Mouse (Mus musculus) forebrain, embryonic 12.5 days (tissue): ENCODE results near the gene Gm11985. TPM values are rescaled to one million over a fixed set of nuclear protein-coding genes. Genes with fewer than 3 reads are reported as not detected.

Experiments used
- ATAC-seq: fragments of 200-750 bp; cut with Nextera tagmentation; 2 replicates; pipeline ENCODE4 v1.8.0; 2017; ENCODE audit warnings: moderate TSS enrichment; ENCODE audit not compliant: low FRiP score
- H3K27ac ChIP-seq: fragments of 300-500 bp; sonication (generic); 2 replicates; pipeline ENCODE4 v1.5.1; 2016; ENCODE audit warnings: mild to moderate bottlenecking
- H3K27me3 ChIP-seq: fragments of 300-500 bp; sonication (generic); 2 replicates; pipeline ENCODE4 v1.6.1; 2016; ENCODE audit warnings: mild to moderate bottlenecking
- H3K36me3 ChIP-seq: fragments of 300-500 bp; sonication (generic); replicated peaks from 2 replicates; pipeline ENCODE4 v1.6.1; 2016; ENCODE audit warnings: mild to moderate bottlenecking
- H3K4me1 ChIP-seq: fragments of 300-500 bp; sonication (generic); 2 replicates; pipeline ENCODE4 v1.6.1; 2016
- H3K4me2 ChIP-seq: fragments of 300-500 bp; sonication (generic); 2 replicates; pipeline ENCODE4 v1.6.1; 2016; ENCODE audit warnings: mild to moderate bottlenecking, moderate library complexity
- H3K4me3 ChIP-seq: fragments of 300-500 bp; sonication (generic); replicated peaks from 2 replicates; pipeline ENCODE4 v1.5.1; 2016; ENCODE audit warnings: mild to moderate bottlenecking
- H3K9ac ChIP-seq: fragments of 300-500 bp; sonication (generic); 2 replicates; pipeline ENCODE4 v1.6.1; 2016; ENCODE audit warnings: mild to moderate bottlenecking
- H3K9me3 ChIP-seq: fragments of 300-500 bp; sonication (generic); 2 replicates; pipeline ENCODE4 v1.6.1; 2016
- WGBS: fragments of 180-500 bp; shearing (Covaris S2); methylation state at CpG from one replicate; pipeline ENCODE4 v1.1.7; 2016; 5-methylcytosine and 5-hydroxymethylcytosine counted together
- polyA plus RNA-seq: library from polyadenylated mRNA; unstranded; fragments of >200 nt; fragmentation: Nextera tagmentation; extraction: Ambion mirVana; gene quantifications from 2 replicates; pipeline ENCODE4 v1.2.1, GENCODE M21; 2016

Gene Gm11985
- polyA plus RNA-seq, 1 experiment from 2014 or later = not detected

- no peak overlapping the region for H3K9ac ChIP-seq
- no peaks in the 10 kb centered on the region for H3K36me3 ChIP-seq
- peaks cover 12% of the 10 kb centered on the region for H3K4me1 ChIP-seq
- no peak overlapping the region for H3K4me2 ChIP-seq
- no peaks in the 10 kb centered on the region for H3K27me3 ChIP-seq
- no peak overlapping the region for H3K27ac ChIP-seq
- no peak overlapping the region for H3K4me3 ChIP-seq
- 92% methylated on average over 19 of the region's 19 CpGs for WGBS
- no peak for ATAC-seq
- no peaks in the 10 kb centered on the region for H3K9me3 ChIP-seq
Measured at GRCm38 (mm10) chr11:7198006-7198405, 9.6 kb upstream of the Gm11985 start.

GRCm38 (mm10) chr11:7197491-7197941 is 9.1 kb upstream of the Gm11985 start, which contains the start of gene Igfbp1:
TSS of gene Igfbp1 (plus strand) at chr11:7197782.
- no peak within 1 kb of the TSS for H3K9ac ChIP-seq
- no peak within 1 kb of the TSS for H3K4me3 ChIP-seq
- H3K36me3 ChIP-seq = no peaks in the 10 kb centered on the region
- WGBS = 20% methylated on average over 12 of the region's 12 CpGs
- no peak within 1 kb of the TSS for H3K27ac ChIP-seq
- H3K9me3 ChIP-seq = no peaks in the 10 kb centered on the region
- H3K4me2 ChIP-seq = no peak within 1 kb of the TSS
- H3K27me3 ChIP-seq = no peaks in the 10 kb centered on the region
- ATAC-seq = no peak
- peaks cover 12% of the 10 kb centered on the region for H3K4me1 ChIP-seq

- H3K9me3 ChIP-seq = no peaks in the 10 kb centered on the region
- 91% methylated on average over 4 of the region's 4 CpGs for WGBS
- H3K27me3 ChIP-seq = no peaks in the 10 kb centered on the region
- H3K4me1 ChIP-seq = peaks cover 12% of the 10 kb centered on the region
- ATAC-seq = no peak
- H3K36me3 ChIP-seq = no peaks in the 10 kb centered on the region
- H3K9ac ChIP-seq = no peak overlapping the region
- H3K4me2 ChIP-seq = no peak overlapping the region
- H3K27ac ChIP-seq = no peak overlapping the region
- no peak overlapping the region for H3K4me3 ChIP-seq
Measured at GRCm38 (mm10) chr11:7195312-7195685, 6.9 kb upstream of the Gm11985 start.

GRCm38 (mm10) chr11:7194432-7195311 is 6.3 kb upstream of the Gm11985 start:
- H3K4me3 ChIP-seq = no peak overlapping the region
- H3K4me1 ChIP-seq = peaks cover 12% of the 10 kb centered on the region
- 95% methylated on average over 10 of the region's 10 CpGs for WGBS
- ATAC-seq = no peak
- no peak overlapping the region for H3K27ac ChIP-seq
- H3K9me3 ChIP-seq = no peaks in the 10 kb centered on the region
- H3K4me2 ChIP-seq = no peak overlapping the region
- H3K9ac ChIP-seq = no peak overlapping the region
- no peaks in the 10 kb centered on the region for H3K36me3 ChIP-seq
- no peaks in the 10 kb centered on the region for H3K27me3 ChIP-seq

- ATAC-seq = no peak
- no peaks in the 10 kb centered on the region for H3K36me3 ChIP-seq
- H3K4me1 ChIP-seq = peaks cover 12% of the 10 kb centered on the region
- H3K27ac ChIP-seq = no peak overlapping the region
- H3K4me3 ChIP-seq = no peak overlapping the region
- H3K9ac ChIP-seq = no peak overlapping the region
- WGBS = 79% methylated on average over 9 of the region's 9 CpGs
- H3K9me3 ChIP-seq = no peaks in the 10 kb centered on the region
- no peaks in the 10 kb centered on the region for H3K27me3 ChIP-seq
- H3K4me2 ChIP-seq = no peak overlapping the region
Measured at GRCm38 (mm10) chr11:7193134-7193533, 4.8 kb upstream of the Gm11985 start.

- H3K4me1 ChIP-seq = peaks cover 8% of the 10 kb centered on the region; the same call in 1 of the 2 replicates
- no peak overlapping the region for H3K4me2 ChIP-seq
- no peaks in the 10 kb centered on the region for H3K36me3 ChIP-seq
- no peak overlapping the region for H3K27ac ChIP-seq
- H3K9ac ChIP-seq = no peak overlapping the region
- no peaks in the 10 kb centered on the region for H3K27me3 ChIP-seq
- H3K9me3 ChIP-seq = no peaks in the 10 kb centered on the region
- WGBS = 76% methylated on average over 6 of the region's 6 CpGs
- ATAC-seq = no peak
- no peak overlapping the region for H3K4me3 ChIP-seq
Measured at GRCm38 (mm10) chr11:7192710-7193109, 4.3 kb upstream of the Gm11985 start.

GRCm38 (mm10) chr11:7187472-7187871 is 897 bp downstream of the Gm11985 start:
- no peaks in the 10 kb centered on the region for H3K9me3 ChIP-seq
- H3K4me2 ChIP-seq = no peak overlapping the region
- no peak overlapping the region for H3K4me3 ChIP-seq
- H3K9ac ChIP-seq = no peak overlapping the region
- no peaks in the 10 kb centered on the region for H3K36me3 ChIP-seq
- 0 out of 2 replicates have a peak, but pooled peaks cover 11% of the 10 kb centered on the region for H3K27me3 ChIP-seq
- 62% methylated on average over 8 of the region's 8 CpGs for WGBS
- H3K27ac ChIP-seq = no peak overlapping the region
- ATAC-seq = no peak
- peaks cover 10% of the 10 kb centered on the region for H3K4me1 ChIP-seq

GRCm38 (mm10) chr11:7184420-7184819 is 3.9 kb downstream of the Gm11985 start:
- H3K36me3 ChIP-seq = no peaks in the 10 kb centered on the region
- H3K9me3 ChIP-seq = no peaks in the 10 kb centered on the region
- no peak overlapping the region for H3K9ac ChIP-seq
- H3K4me2 ChIP-seq = no peak overlapping the region
- ATAC-seq = no peak
- no peak overlapping the region for H3K27ac ChIP-seq
- H3K4me1 ChIP-seq = peaks cover 15% of the 10 kb centered on the region
- WGBS = 31% methylated on average over 1 of the region's 1 CpGs
- H3K4me3 ChIP-seq = no peak overlapping the region
- H3K27me3 ChIP-seq = 0 out of 2 replicates have a peak, but pooled peaks cover 11% of the 10 kb centered on the region

- H3K4me2 ChIP-seq = no peak overlapping the region
- 0 out of 2 replicates have a peak, but pooled peaks cover 11% of the 10 kb centered on the region for H3K27me3 ChIP-seq
- ATAC-seq = peak; percentile 91
- 0 out of 2 replicates have a peak overlapping the region, but pooled peaks have one; percentile 2 for H3K27ac ChIP-seq
- H3K36me3 ChIP-seq = no peaks in the 10 kb centered on the region
- peaks cover 15% of the 10 kb centered on the region for H3K4me1 ChIP-seq
- H3K4me3 ChIP-seq = no peak overlapping the region
- no peaks in the 10 kb centered on the region for H3K9me3 ChIP-seq
- 11% methylated on average over 8 of the region's 8 CpGs for WGBS
- H3K9ac ChIP-seq = no peak overlapping the region
Measured at GRCm38 (mm10) chr11:7182409-7183042, 5.8 kb downstream of the Gm11985 start.

GRCm38 (mm10) chr11:7179276-7179675 is 9.1 kb downstream of the Gm11985 start:
- Histone ChIP-seq H3K9ac (no peak overlapping the region), H3K4me2 (no peak overlapping the region), H3K4me3 (no peak overlapping the region), H3K9me3 (no peaks in the 10 kb centered on the region), H3K27me3 (no peaks in the 10 kb centered on the region), H3K4me1 (peaks cover 15% of the 10 kb centered on the region), H3K27ac (no peak overlapping the region), H3K36me3 (no peaks in the 10 kb centered on the region)
- WGBS = 90% methylated on average over 2 of the region's 2 CpGs
- ATAC-seq = no peak

- Histone ChIP-seq H3K4me3 (no peak overlapping the region), H3K9ac (no peak overlapping the region), H3K4me1 (peaks cover 15% of the 10 kb centered on the region), H3K9me3 (no peaks in the 10 kb centered on the region), H3K27me3 (no peaks in the 10 kb centered on the region), H3K36me3 (no peaks in the 10 kb centered on the region), H3K27ac (no peak overlapping the region), H3K4me2 (no peak overlapping the region)
- 88% methylated on average over 4 of the region's 4 CpGs for WGBS
- no peak for ATAC-seq
Measured at GRCm38 (mm10) chr11:7178724-7179123, 9.6 kb downstream of the Gm11985 start.

GRCm38 (mm10) chr11:7173664-7174063 is 14.7 kb downstream of the Gm11985 start:
- 77% methylated on average over 6 of the region's 6 CpGs for WGBS
- H3K4me3 ChIP-seq = no peak overlapping the region
- H3K4me1 ChIP-seq = no peaks in the 10 kb centered on the region
- H3K36me3 ChIP-seq = no peaks in the 10 kb centered on the region
- no peaks in the 10 kb centered on the region for H3K27me3 ChIP-seq
- H3K27ac ChIP-seq = no peak overlapping the region
- no peak overlapping the region for H3K9ac ChIP-seq
- no peak for ATAC-seq
- H3K9me3 ChIP-seq = no peaks in the 10 kb centered on the region
- H3K4me2 ChIP-seq = no peak overlapping the region
